Mouse (Mus musculus) heart, embryonic 13.5 days (tissue): ENCODE measurements at regions not wholly inside any gene's neighbourhood (a gene's known extent, or its start where the extent isn't known, plus 50 kb on each side); places are given as distances from the start of the nearest gene placed in this dataset.

ENCODE experiments used
- ATAC-seq: fragments of 200-750 bp; cut with Nextera tagmentation; 2 replicates; pipeline ENCODE4 v1.8.0; 2017; ENCODE audit warnings: moderate TSS enrichment; ENCODE audit not compliant: insufficient number of reproducible peaks, low FRiP score, low TSS enrichment; ENCODE audit errors: extremely low read depth
- H3K27ac ChIP-seq: fragments of 300-500 bp; sonication (generic); replicated peaks from 2 replicates; pipeline ENCODE4 v1.5.1; 2015; ENCODE audit warnings: moderate library complexity, mild to moderate bottlenecking, inconsistent platforms
- H3K27me3 ChIP-seq: fragments of 300-500 bp; sonication (generic); replicated peaks from 2 replicates; pipeline ENCODE4 v1.6.1; 2015; ENCODE audit warnings: mild to moderate bottlenecking, inconsistent platforms
- H3K36me3 ChIP-seq: fragments of 300-500 bp; sonication (generic); 2 replicates; pipeline ENCODE4 v1.6.1; 2015; ENCODE audit warnings: mild to moderate bottlenecking, inconsistent platforms
- H3K4me1 ChIP-seq: fragments of 300-500 bp; sonication (generic); 2 replicates; pipeline ENCODE4 v1.6.1; 2015; ENCODE audit warnings: inconsistent platforms
- H3K4me2 ChIP-seq: fragments of 300-500 bp; sonication (generic); 2 replicates; pipeline ENCODE4 v1.6.1; 2015; ENCODE audit warnings: inconsistent platforms, mild to moderate bottlenecking, moderate library complexity
- H3K4me3 ChIP-seq: fragments of 300-500 bp; sonication (generic); 2 replicates; pipeline ENCODE4 v1.5.1; 2015; ENCODE audit warnings: moderate library complexity, mild to moderate bottlenecking, inconsistent platforms
- H3K9ac ChIP-seq: fragments of 300-500 bp; sonication (generic); 2 replicates; pipeline ENCODE4 v1.6.1; 2015; ENCODE audit warnings: inconsistent platforms, mild to moderate bottlenecking, moderate library complexity
- H3K9me3 ChIP-seq: fragments of 300-500 bp; sonication (generic); 2 replicates; pipeline ENCODE4 v1.6.1; 2016; ENCODE audit warnings: inconsistent platforms
- WGBS: fragments of 180-500 bp; shearing (Covaris S2); methylation state at CpG from one replicate; pipeline ENCODE4 v1.1.7; 2015; ENCODE audit warnings: mixed read lengths; 5-methylcytosine and 5-hydroxymethylcytosine counted together

- no peak for ATAC-seq
- no peak overlapping the region for H3K27ac ChIP-seq
- H3K9me3 ChIP-seq: no peaks in the 10 kb centered on the region
- H3K4me2 ChIP-seq: no peak overlapping the region
- 48% methylated on average over 4 of the region's 4 CpGs for WGBS
- no peaks in the 10 kb centered on the region for H3K36me3 ChIP-seq
- H3K4me1 ChIP-seq: peaks cover 4% of the 10 kb centered on the region
- H3K27me3 ChIP-seq: no peaks in the 10 kb centered on the region
- no peak overlapping the region for H3K9ac ChIP-seq
- H3K4me3 ChIP-seq: no peak overlapping the region
Measured at GRCm38 (mm10) chr9:32006350-32006749, 93.1 kb upstream of the Barx2 start.

- Histone ChIP-seq H3K9ac (no peak overlapping the region), H3K9me3 (peaks cover 5% of the 10 kb centered on the region; the same call in 1 of the 2 replicates), H3K4me3 (no peak overlapping the region), H3K4me2 (no peak overlapping the region), H3K36me3 (no peaks in the 10 kb centered on the region), H3K4me1 (peaks cover 6% of the 10 kb centered on the region), H3K27ac (no peak overlapping the region), H3K27me3 (no peaks in the 10 kb centered on the region)
- no peak for ATAC-seq
- WGBS: 36% methylated on average over 11 of the region's 11 CpGs
Measured at GRCm38 (mm10) chr9:32010953-32011770, 97.9 kb upstream of the Barx2 start.

GRCm38 (mm10) chr9:32016286-32016685 is 99.7 kb upstream of the Arhgap32 start:
- Histone ChIP-seq H3K4me3 (no peak overlapping the region), H3K9ac (peak overlapping the region; percentile 14; the same call in 1 of the 2 replicates), H3K27me3 (no peaks in the 10 kb centered on the region), H3K36me3 (no peaks in the 10 kb centered on the region), H3K27ac (no peak overlapping the region), H3K4me1 (peaks cover 35% of the 10 kb centered on the region), H3K4me2 (no peak overlapping the region), H3K9me3 (peaks cover 5% of the 10 kb centered on the region; the same call in 1 of the 2 replicates)
- 47% methylated on average over 4 of the region's 4 CpGs for WGBS
- ATAC-seq: no peak

- H3K4me2 ChIP-seq: no peak overlapping the region
- no peak overlapping the region for H3K4me3 ChIP-seq
- peaks cover 5% of the 10 kb centered on the region; the same call in 1 of the 2 replicates for H3K9me3 ChIP-seq
- no peaks in the 10 kb centered on the region for H3K27me3 ChIP-seq
- no peak overlapping the region for H3K9ac ChIP-seq
- H3K27ac ChIP-seq: no peak overlapping the region
- H3K36me3 ChIP-seq: no peaks in the 10 kb centered on the region
- peaks cover 41% of the 10 kb centered on the region for H3K4me1 ChIP-seq
- no peak for ATAC-seq
Measured at GRCm38 (mm10) chr9:32018020-32018419, 97.9 kb upstream of the Arhgap32 start.

GRCm38 (mm10) chr9:32019786-32020185 is 96.2 kb upstream of the Arhgap32 start:
- H3K9me3 ChIP-seq: no peaks in the 10 kb centered on the region
- no peak overlapping the region for H3K27ac ChIP-seq
- H3K4me1 ChIP-seq: peaks cover 43% of the 10 kb centered on the region
- no peak overlapping the region for H3K9ac ChIP-seq
- 71% methylated on average over 5 of the region's 5 CpGs for WGBS
- no peaks in the 10 kb centered on the region for H3K27me3 ChIP-seq
- no peak overlapping the region for H3K4me2 ChIP-seq
- ATAC-seq: no peak
- H3K36me3 ChIP-seq: no peaks in the 10 kb centered on the region
- no peak overlapping the region for H3K4me3 ChIP-seq

GRCm38 (mm10) chr9:32020942-32021731 is 94.8 kb upstream of the Arhgap32 start:
- peak overlapping the region; percentile 40 for H3K27ac ChIP-seq
- ATAC-seq: no peak
- H3K9me3 ChIP-seq: no peaks in the 10 kb centered on the region
- no peaks in the 10 kb centered on the region for H3K27me3 ChIP-seq
- no peak overlapping the region for H3K4me2 ChIP-seq
- H3K36me3 ChIP-seq: no peaks in the 10 kb centered on the region
- no peak overlapping the region for H3K4me3 ChIP-seq
- peaks cover 44% of the 10 kb centered on the region for H3K4me1 ChIP-seq
- H3K9ac ChIP-seq: no peak overlapping the region; the same call in 1 of the 2 replicates
- WGBS: 28% methylated on average over 13 of the region's 13 CpGs

GRCm38 (mm10) chr9:32021755-32022154 is 94.2 kb upstream of the Arhgap32 start:
- H3K4me3 ChIP-seq: no peak overlapping the region
- H3K4me2 ChIP-seq: no peak overlapping the region
- H3K27ac ChIP-seq: peak overlapping the region; percentile 40
- ATAC-seq: no peak
- no peaks in the 10 kb centered on the region for H3K9me3 ChIP-seq
- 45% methylated on average over 3 of the region's 3 CpGs for WGBS
- peaks cover 38% of the 10 kb centered on the region for H3K4me1 ChIP-seq
- H3K36me3 ChIP-seq: no peaks in the 10 kb centered on the region
- H3K9ac ChIP-seq: no peak overlapping the region; the same call in 1 of the 2 replicates
- no peaks in the 10 kb centered on the region for H3K27me3 ChIP-seq

- Histone ChIP-seq H3K4me1 (peaks cover 34% of the 10 kb centered on the region), H3K9ac (no peak overlapping the region), H3K27ac (no peak overlapping the region), H3K27me3 (no peaks in the 10 kb centered on the region), H3K36me3 (no peaks in the 10 kb centered on the region), H3K9me3 (no peaks in the 10 kb centered on the region), H3K4me2 (no peak overlapping the region), H3K4me3 (no peak overlapping the region)
- 84% methylated on average over 10 of the region's 10 CpGs for WGBS
- ATAC-seq: no peak
Measured at GRCm38 (mm10) chr9:32022996-32023395, 92.9 kb upstream of the Arhgap32 start.

GRCm38 (mm10) chr9:32024767-32025166 is 91.2 kb upstream of the Arhgap32 start:
- ATAC-seq: no peak
- no peak overlapping the region for H3K27ac ChIP-seq
- no peaks in the 10 kb centered on the region for H3K9me3 ChIP-seq
- 0 out of 2 replicates have a peak overlapping the region, but pooled peaks have one; percentile 19 for H3K9ac ChIP-seq
- no peaks in the 10 kb centered on the region for H3K27me3 ChIP-seq
- H3K36me3 ChIP-seq: no peaks in the 10 kb centered on the region
- no peak overlapping the region for H3K4me3 ChIP-seq
- no peak overlapping the region for H3K4me2 ChIP-seq
- WGBS: 53% methylated on average over 5 of the region's 5 CpGs
- H3K4me1 ChIP-seq: peaks cover 40% of the 10 kb centered on the region

GRCm38 (mm10) chr9:32027962-32028361 is 88.0 kb upstream of the Arhgap32 start:
- WGBS: 30% methylated on average over 8 of the region's 8 CpGs
- H3K9me3 ChIP-seq: no peaks in the 10 kb centered on the region
- 0 out of 2 replicates have a peak overlapping the region, but pooled peaks have one; percentile 1 for H3K4me3 ChIP-seq
- peaks cover 43% of the 10 kb centered on the region for H3K4me1 ChIP-seq
- H3K9ac ChIP-seq: 0 out of 2 replicates have a peak overlapping the region, but pooled peaks have one; percentile 1
- 0 out of 2 replicates have a peak overlapping the region, but pooled peaks have one; percentile 1 for H3K27ac ChIP-seq
- H3K4me2 ChIP-seq: peak overlapping the region; percentile 36
- ATAC-seq: no peak
- no peaks in the 10 kb centered on the region for H3K36me3 ChIP-seq
- H3K27me3 ChIP-seq: no peaks in the 10 kb centered on the region

GRCm38 (mm10) chr9:32029001-32029400 is 86.9 kb upstream of the Arhgap32 start:
- Histone ChIP-seq H3K27ac (0 out of 2 replicates have a peak overlapping the region, but pooled peaks have one; percentile 36), H3K9ac (no peak overlapping the region), H3K36me3 (no peaks in the 10 kb centered on the region), H3K4me3 (no peak overlapping the region), H3K27me3 (no peaks in the 10 kb centered on the region), H3K9me3 (no peaks in the 10 kb centered on the region), H3K4me2 (no peak overlapping the region), H3K4me1 (peaks cover 53% of the 10 kb centered on the region)
- 56% methylated on average over 1 of the region's 1 CpGs for WGBS
- no peak for ATAC-seq
